Mouse (Mus musculus): ENCODE results near the gene Klk1b11. TPM values are rescaled to one million over a fixed set of nuclear protein-coding genes. Genes with fewer than 3 reads are reported as not detected.

The Klk1b11 gene
- polyA plus RNA-seq (2012; fragmentation: generic; extraction: Trizol): not detected

GRCm38 (mm10) chr7:43995577-43995976 is at the start of gene Klk1b11:
Gene Klk1b11, plus strand, starts transcription at chr7:43995877.

GRCm38 (mm10) chr7:43950364-43950763 is 45.3 kb upstream of the Klk1b11 start, which contains the start of gene Klk1b8:
Gene Klk1b8, plus strand, starts transcription at chr7:43950664.

GRCm38 (mm10) chr7:43966451-43966850 is 29.2 kb upstream of the Klk1b11 start, which contains the start of gene Klk1b1:
Gene Klk1b1, plus strand, starts transcription at chr7:43966751.

GRCm38 (mm10) chr7:43975761-43976160 is 19.9 kb upstream of the Klk1b11 start, which contains the start of gene Klk1b9:
Gene Klk1b9, plus strand, starts transcription at chr7:43976061.

GRCm38 (mm10) chr7:44011868-44012267 is 16.2 kb downstream of the Klk1b11 start, which contains the start of gene Klk1b26:
Gene Klk1b26, plus strand, starts transcription at chr7:44012168.

Other genes with a start within 250 kb of the Klk1b11 start
- gene Klk12, start 227.0 kb upstream of the Klk1b11 start, polyA plus RNA-seq (2012; fragmentation: generic; extraction: Trizol): not detected
- not detected for gene Klk11, start 221.3 kb upstream of the Klk1b11 start, polyA plus RNA-seq (2012; fragmentation: generic; extraction: Trizol)
- 1 to 10 TPM in 1 of 2 experiments, under 1 TPM in 1; 0.12 to 2.5 TPM for gene Klk10, start 214.8 kb upstream of the Klk1b11 start, polyA plus RNA-seq (2012; fragmentation: generic; extraction: Trizol)
- under 1 TPM in 1 of 2 experiments, not detected in 1; 0.08 TPM for gene Klk9, start 204.0 kb upstream of the Klk1b11 start, polyA plus RNA-seq (2012; fragmentation: generic; extraction: Trizol)
- gene Klk8, start 198.3 kb upstream of the Klk1b11 start, polyA plus RNA-seq (2012; fragmentation: generic; extraction: Trizol): under 1 TPM; 0.11 to 0.25 TPM
- not detected for gene Klk7, start 184.6 kb upstream of the Klk1b11 start, polyA plus RNA-seq (2012; fragmentation: generic; extraction: Trizol)
- under 1 TPM in 1 of 2 experiments, not detected in 1; 0.12 TPM for gene Klk6, start 171.4 kb upstream of the Klk1b11 start, polyA plus RNA-seq (2012; fragmentation: generic; extraction: Trizol)
- gene Klk5, start 153.9 kb upstream of the Klk1b11 start, polyA plus RNA-seq (2012; fragmentation: generic; extraction: Trizol): not detected
- not detected for gene Klk4, start 114.7 kb upstream of the Klk1b11 start, polyA plus RNA-seq (2012; fragmentation: generic; extraction: Trizol)
- not detected for gene Klk15, start 62.1 kb upstream of the Klk1b11 start, polyA plus RNA-seq (2012; fragmentation: generic; extraction: Trizol)
- gene Klk1b8, start 45.2 kb upstream of the Klk1b11 start, polyA plus RNA-seq (2012; fragmentation: generic; extraction: Trizol): not detected
- gene Klk1b1, start 29.1 kb upstream of the Klk1b11 start, polyA plus RNA-seq (2012; fragmentation: generic; extraction: Trizol): not detected
- not detected for gene Klk1b9, start 19.8 kb upstream of the Klk1b11 start, polyA plus RNA-seq (2012; fragmentation: generic; extraction: Trizol)
- not detected for gene Klk1b26, start 16.3 kb downstream of the Klk1b11 start, polyA plus RNA-seq (2012; fragmentation: generic; extraction: Trizol)
- not detected for gene Klk1b27, start 56.4 kb downstream of the Klk1b11 start, polyA plus RNA-seq (2012; fragmentation: generic; extraction: Trizol)
- gene Klk1b21, start 106.5 kb downstream of the Klk1b11 start, polyA plus RNA-seq (2012; fragmentation: generic; extraction: Trizol): not detected
- under 1 TPM in 1 of 2 experiments, not detected in 1; 0.44 TPM for gene Klk1b22, start 116.8 kb downstream of the Klk1b11 start, polyA plus RNA-seq (2012; fragmentation: generic; extraction: Trizol)
- not detected for gene Klk1b16, start 140.9 kb downstream of the Klk1b11 start, polyA plus RNA-seq (2012; fragmentation: generic; extraction: Trizol)
- under 1 TPM in 1 of 2 experiments, not detected in 1; 0.08 TPM for gene Klk1b24, start 192.4 kb downstream of the Klk1b11 start, polyA plus RNA-seq (2012; fragmentation: generic; extraction: Trizol)
- gene Klk1b3, start 202.3 kb downstream of the Klk1b11 start, polyA plus RNA-seq (2012; fragmentation: generic; extraction: Trizol): not detected
- not detected for gene Klk1b4, start 211.6 kb downstream of the Klk1b11 start, polyA plus RNA-seq (2012; fragmentation: generic; extraction: Trizol)
- not detected for gene Klk1b5, start 220.1 kb downstream of the Klk1b11 start, polyA plus RNA-seq (2012; fragmentation: generic; extraction: Trizol)
- not detected for gene Klk1, start 229.5 kb downstream of the Klk1b11 start, polyA plus RNA-seq (2012; fragmentation: generic; extraction: Trizol)
- not detected for gene Gm36864, start 240.3 kb downstream of the Klk1b11 start, polyA plus RNA-seq (2012; fragmentation: generic; extraction: Trizol)

Measured in C3H10T1/2 (cell line).